Mouse (Mus musculus) hindbrain, embryonic 15.5 days (tissue): ENCODE data around the gene Fam114a1. TPM values are rescaled to one million over a fixed set of nuclear protein-coding genes. Genes with fewer than 3 reads are reported as not detected.

Source experiments
- ATAC-seq: fragments of 200-750 bp; cut with Nextera tagmentation; 2 replicates; pipeline ENCODE4 v1.8.0; 2017; ENCODE audit warnings: low read depth, moderate number of reproducible peaks, moderate TSS enrichment; ENCODE audit not compliant: low FRiP score
- H3K27ac ChIP-seq: fragments of 300-500 bp; sonication (generic); replicated peaks from 2 replicates; pipeline ENCODE4 v1.5.1; 2015; ENCODE audit warnings: mild to moderate bottlenecking, inconsistent platforms
- H3K27me3 ChIP-seq: fragments of 300-500 bp; sonication (generic); 2 replicates; pipeline ENCODE4 v1.6.1; 2015; ENCODE audit warnings: control low read depth, inconsistent platforms
- H3K36me3 ChIP-seq: fragments of 300-500 bp; sonication (generic); 2 replicates; pipeline ENCODE4 v1.6.1; 2015; ENCODE audit warnings: control low read depth, inconsistent platforms
- H3K4me1 ChIP-seq: fragments of 300-500 bp; sonication (generic); replicated peaks from 2 replicates; pipeline ENCODE4 v1.6.1; 2015; ENCODE audit warnings: control low read depth, inconsistent platforms
- H3K4me2 ChIP-seq: fragments of 300-500 bp; sonication (generic); 2 replicates; pipeline ENCODE4 v1.6.1; 2015; ENCODE audit warnings: moderate library complexity, mild to moderate bottlenecking, inconsistent platforms
- H3K4me3 ChIP-seq: fragments of 300-500 bp; sonication (generic); 2 replicates; pipeline ENCODE4 v1.5.1; 2015; ENCODE audit warnings: mild to moderate bottlenecking, inconsistent platforms
- H3K9ac ChIP-seq: fragments of 300-500 bp; sonication (generic); 2 replicates; pipeline ENCODE4 v1.6.1; 2015; ENCODE audit warnings: inconsistent platforms
- H3K9me3 ChIP-seq: fragments of 300-500 bp; sonication (generic); 2 replicates; pipeline ENCODE4 v1.6.1; 2016; ENCODE audit warnings: control low read depth, inconsistent platforms
- WGBS: fragments of 180-500 bp; shearing (Covaris S2); methylation state at CpG from one replicate; pipeline ENCODE4 v1.1.7; 2015; 5-methylcytosine and 5-hydroxymethylcytosine counted together
- polyA plus RNA-seq: library from polyadenylated mRNA; unstranded; fragments of >200 nt; fragmentation: Nextera tagmentation; extraction: Ambion mirVana; gene quantifications from 2 replicates; pipeline ENCODE4 v1.2.1, GENCODE M21; 2015

The Fam114a1 gene
- polyA plus RNA-seq, 1 experiment from 2014 or later = 9.1 TPM

GRCm38 (mm10) chr5:65040463-65040862, 70.6 kb downstream of the Fam114a1 start:
- H3K4me3 ChIP-seq = no peak overlapping the region
- no peak for ATAC-seq
- 67% methylated on average over 5 of the region's 5 CpGs for WGBS

GRCm38 (mm10) chr5:65043407-65043895, 73.6 kb downstream of the Fam114a1 start:
- H3K9ac ChIP-seq = no peak overlapping the region
- WGBS = 57% methylated on average over 11 of the region's 11 CpGs
- no peak for ATAC-seq
- H3K27ac ChIP-seq = no peak overlapping the region
- no peak overlapping the region for H3K4me3 ChIP-seq
- H3K36me3 ChIP-seq = no peaks in the 10 kb centered on the region
- H3K4me2 ChIP-seq = no peak overlapping the region
- H3K4me1 ChIP-seq = peaks cover 16% of the 10 kb centered on the region
- H3K9me3 ChIP-seq = no peaks in the 10 kb centered on the region
- no peaks in the 10 kb centered on the region for H3K27me3 ChIP-seq

More at GRCm38 (mm10) chr5:65040463-65040862, 70.6 kb downstream of the Fam114a1 start:
- Histone ChIP-seq H3K4me2 (no peak overlapping the region), H3K27me3 (no peaks in the 10 kb centered on the region), H3K36me3 (no peaks in the 10 kb centered on the region), H3K9me3 (no peaks in the 10 kb centered on the region), H3K27ac (no peak overlapping the region), H3K9ac (no peak overlapping the region), H3K4me1 (peaks cover 8% of the 10 kb centered on the region; the same call in 1 of the 2 replicates)

GRCm38 (mm10) chr5:65045642-65046370, 75.9 kb downstream of the Fam114a1 start:
- H3K9me3 ChIP-seq = no peaks in the 10 kb centered on the region
- no peaks in the 10 kb centered on the region for H3K36me3 ChIP-seq
- H3K4me3 ChIP-seq = no peak overlapping the region
- peak; percentile 35 for ATAC-seq
- no peak overlapping the region for H3K9ac ChIP-seq
- H3K27ac ChIP-seq = no peak overlapping the region
- H3K4me2 ChIP-seq = no peak overlapping the region
- no peaks in the 10 kb centered on the region for H3K27me3 ChIP-seq
- H3K4me1 ChIP-seq = peaks cover 16% of the 10 kb centered on the region
- 46% methylated on average over 6 of the region's 6 CpGs for WGBS

- peak; percentile 43; the same call in 1 of the 2 replicates for ATAC-seq
- no peak overlapping the region for H3K4me3 ChIP-seq
- H3K27me3 ChIP-seq = no peaks in the 10 kb centered on the region
- H3K9ac ChIP-seq = no peak overlapping the region
- H3K36me3 ChIP-seq = no peaks in the 10 kb centered on the region
- WGBS = 71% methylated on average over 12 of the region's 12 CpGs
- peaks cover 16% of the 10 kb centered on the region for H3K4me1 ChIP-seq
- H3K4me2 ChIP-seq = no peak overlapping the region
- peak overlapping the region; percentile 34; the same call in 1 of the 2 replicates for H3K27ac ChIP-seq
- H3K9me3 ChIP-seq = no peaks in the 10 kb centered on the region
Measured at GRCm38 (mm10) chr5:65046442-65047284, 76.8 kb downstream of the Fam114a1 start.

GRCm38 (mm10) chr5:65047285-65047855, 77.5 kb downstream of the Fam114a1 start:
- no peak overlapping the region for H3K9ac ChIP-seq
- H3K27ac ChIP-seq = peak overlapping the region; percentile 34; the same call in 1 of the 2 replicates
- H3K4me2 ChIP-seq = no peak overlapping the region
- 36% methylated on average over 12 of the region's 12 CpGs for WGBS
- H3K4me3 ChIP-seq = no peak overlapping the region
- ATAC-seq = no peak
- peaks cover 16% of the 10 kb centered on the region for H3K4me1 ChIP-seq
- no peaks in the 10 kb centered on the region for H3K27me3 ChIP-seq
- no peaks in the 10 kb centered on the region for H3K9me3 ChIP-seq
- no peaks in the 10 kb centered on the region for H3K36me3 ChIP-seq

GRCm38 (mm10) chr5:65049880-65050279, 80.0 kb downstream of the Fam114a1 start:
- Histone ChIP-seq H3K4me2 (no peak overlapping the region), H3K4me3 (no peak overlapping the region), H3K36me3 (no peaks in the 10 kb centered on the region), H3K9me3 (no peaks in the 10 kb centered on the region), H3K4me1 (peaks cover 16% of the 10 kb centered on the region), H3K9ac (no peak overlapping the region), H3K27ac (no peak overlapping the region), H3K27me3 (no peaks in the 10 kb centered on the region)
- 65% methylated on average over 5 of the region's 5 CpGs for WGBS
- ATAC-seq = no peak

GRCm38 (mm10) chr5:65051513-65051912, 81.6 kb downstream of the Fam114a1 start:
- Histone ChIP-seq H3K27ac (0 out of 2 replicates have a peak overlapping the region, but pooled peaks have one; percentile 27), H3K4me3 (no peak overlapping the region), H3K4me1 (peaks cover 13% of the 10 kb centered on the region), H3K9ac (no peak overlapping the region), H3K27me3 (no peaks in the 10 kb centered on the region), H3K36me3 (no peaks in the 10 kb centered on the region), H3K4me2 (no peak overlapping the region), H3K9me3 (no peaks in the 10 kb centered on the region)
- 65% methylated on average over 3 of the region's 3 CpGs for WGBS
- ATAC-seq = no peak

GRCm38 (mm10) chr5:65057596-65057995, 87.7 kb downstream of the Fam114a1 start:
- H3K4me3 ChIP-seq = no peak overlapping the region
- H3K9me3 ChIP-seq = no peaks in the 10 kb centered on the region
- H3K9ac ChIP-seq = no peak overlapping the region
- 96% methylated on average over 6 of the region's 6 CpGs for WGBS
- no peak overlapping the region for H3K27ac ChIP-seq
- no peak for ATAC-seq
- no peak overlapping the region for H3K4me2 ChIP-seq
- no peaks in the 10 kb centered on the region for H3K36me3 ChIP-seq
- no peaks in the 10 kb centered on the region for H3K27me3 ChIP-seq
- no peaks in the 10 kb centered on the region for H3K4me1 ChIP-seq

GRCm38 (mm10) chr5:65059806-65060205, 89.9 kb downstream of the Fam114a1 start:
- no peak overlapping the region for H3K27ac ChIP-seq
- no peak for ATAC-seq
- H3K36me3 ChIP-seq = no peaks in the 10 kb centered on the region
- H3K4me3 ChIP-seq = no peak overlapping the region
- H3K9me3 ChIP-seq = no peaks in the 10 kb centered on the region
- no peak overlapping the region for H3K4me2 ChIP-seq
- no peaks in the 10 kb centered on the region for H3K27me3 ChIP-seq
- no peaks in the 10 kb centered on the region for H3K4me1 ChIP-seq
- no peak overlapping the region for H3K9ac ChIP-seq
- WGBS = 70% methylated on average over 2 of the region's 2 CpGs

GRCm38 (mm10) chr5:65062236-65062635, 92.4 kb downstream of the Fam114a1 start:
- no peak overlapping the region for H3K9ac ChIP-seq
- ATAC-seq = no peak
- no peak overlapping the region for H3K27ac ChIP-seq
- H3K4me1 ChIP-seq = no peaks in the 10 kb centered on the region
- H3K4me2 ChIP-seq = no peak overlapping the region
- no peak overlapping the region for H3K4me3 ChIP-seq
- no peaks in the 10 kb centered on the region for H3K36me3 ChIP-seq
- no peaks in the 10 kb centered on the region for H3K27me3 ChIP-seq
- WGBS = 92% methylated on average over 4 of the region's 4 CpGs
- no peaks in the 10 kb centered on the region for H3K9me3 ChIP-seq

GRCm38 (mm10) chr5:65063266-65063665, 93.4 kb downstream of the Fam114a1 start:
- Histone ChIP-seq H3K36me3 (no peaks in the 10 kb centered on the region), H3K9me3 (no peaks in the 10 kb centered on the region), H3K27ac (no peak overlapping the region), H3K4me1 (no peaks in the 10 kb centered on the region), H3K27me3 (no peaks in the 10 kb centered on the region), H3K4me3 (no peak overlapping the region), H3K4me2 (no peak overlapping the region), H3K9ac (no peak overlapping the region)
- ATAC-seq = no peak
- WGBS = 59% methylated on average over 2 of the region's 2 CpGs

- Histone ChIP-seq H3K9me3 (no peaks in the 10 kb centered on the region), H3K9ac (no peak overlapping the region), H3K36me3 (no peaks in the 10 kb centered on the region), H3K4me1 (0 out of 2 replicates have a peak, but pooled peaks cover 5% of the 10 kb centered on the region), H3K4me3 (no peak overlapping the region), H3K27me3 (no peaks in the 10 kb centered on the region), H3K27ac (no peak overlapping the region), H3K4me2 (no peak overlapping the region)
- WGBS = 87% methylated on average over 6 of the region's 6 CpGs
- ATAC-seq = no peak
Measured at GRCm38 (mm10) chr5:65068166-65068565, 98.3 kb downstream of the Fam114a1 start.
